Mouse (Mus musculus) natural killer cell, adult 2 months (primary cell): ENCODE data around the gene Zmym4.
A peak's percentile ranks its signal among the peaks of the same experiment; 100 is the strongest.

Experiments
- DNase-seq, 2 experiments: peaks; one replicate each; pipeline ENCODE4 v3.0.0; 2022; ENCODE audit warnings: low spot score in 2 of 2

Zmym4 gene

DNA sequence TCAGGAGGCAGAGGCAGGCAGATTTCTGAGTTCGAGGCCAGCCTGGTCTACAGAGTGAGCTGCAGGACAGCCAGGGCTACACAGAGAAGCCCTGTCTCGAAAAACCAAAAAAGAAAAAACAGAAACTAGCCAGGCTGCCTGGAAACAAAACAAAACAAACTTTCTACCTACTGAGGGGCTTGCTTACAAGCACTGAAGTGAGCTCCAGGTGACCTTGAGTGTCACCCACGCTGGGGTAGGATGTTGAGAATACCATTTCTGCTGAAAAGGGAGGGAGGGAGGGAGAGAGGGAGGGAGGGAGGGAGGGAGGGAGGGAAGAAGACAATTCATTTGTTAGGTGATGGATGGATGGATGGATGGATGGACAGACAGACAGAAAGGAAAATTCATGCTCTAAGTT is 24.5 kb downstream of the Zmym4 start:
- DNase-seq = no peak

DNA sequence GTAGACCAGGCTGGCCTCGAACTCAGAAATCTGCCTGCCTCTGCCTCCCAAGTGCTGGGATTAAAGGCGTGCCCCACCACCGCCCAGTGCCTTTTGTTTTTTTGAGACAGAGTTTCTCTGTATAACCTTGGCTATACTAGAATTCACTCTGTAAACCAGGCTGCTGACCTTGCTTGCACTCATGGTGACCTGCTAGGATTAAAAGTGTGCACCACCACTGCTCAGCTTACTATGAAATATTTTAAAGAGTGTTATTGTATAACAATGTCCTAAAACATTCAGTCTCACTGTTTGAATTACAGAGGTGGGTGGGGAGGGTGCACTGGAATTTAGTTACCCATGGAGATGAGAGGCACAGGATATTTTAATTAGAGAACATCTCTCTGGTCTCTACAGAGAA is 25.1 kb downstream of the Zmym4 start:
- no peak for DNase-seq

DNA sequence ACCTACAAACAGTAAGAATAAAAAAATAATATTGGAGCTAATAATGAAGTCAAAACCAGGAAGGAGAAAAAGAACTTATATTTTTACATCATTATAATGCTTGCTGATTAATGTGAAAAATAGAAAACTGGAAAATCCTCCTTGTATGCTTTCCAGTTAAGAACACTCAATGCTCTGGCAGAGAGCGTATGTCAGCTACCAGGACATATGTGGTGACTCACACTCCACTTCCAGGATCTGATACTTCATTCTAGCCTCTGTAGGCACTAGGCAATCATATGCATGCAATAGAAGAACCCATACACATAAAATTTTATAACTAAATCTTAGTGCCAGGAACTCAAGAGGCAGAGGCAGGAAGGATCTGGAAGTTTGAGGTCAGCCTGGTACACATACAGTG is 40.2 kb downstream of the Zmym4 start:
- no peak for DNase-seq

DNA sequence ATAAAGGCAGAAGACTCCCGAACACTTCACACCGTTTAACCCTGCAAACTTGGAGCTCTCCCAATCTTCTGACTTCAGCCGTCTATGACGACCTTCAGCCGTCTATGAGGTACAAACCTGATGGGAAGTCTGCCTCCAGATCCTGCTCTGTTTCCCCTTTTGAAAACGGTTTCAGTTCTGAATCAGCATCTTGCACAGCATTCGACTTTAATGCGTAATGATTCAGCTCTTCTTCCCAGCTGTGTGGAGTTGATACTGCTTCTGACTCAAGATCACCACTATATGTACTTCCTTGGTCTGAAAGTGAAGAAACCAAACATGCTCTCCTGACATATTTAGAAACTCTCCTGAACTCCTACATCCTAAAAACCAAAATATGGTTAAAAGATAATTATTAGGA is 78.1 kb downstream of the Zmym4 start:
- DNase-seq = no peak

DNA sequence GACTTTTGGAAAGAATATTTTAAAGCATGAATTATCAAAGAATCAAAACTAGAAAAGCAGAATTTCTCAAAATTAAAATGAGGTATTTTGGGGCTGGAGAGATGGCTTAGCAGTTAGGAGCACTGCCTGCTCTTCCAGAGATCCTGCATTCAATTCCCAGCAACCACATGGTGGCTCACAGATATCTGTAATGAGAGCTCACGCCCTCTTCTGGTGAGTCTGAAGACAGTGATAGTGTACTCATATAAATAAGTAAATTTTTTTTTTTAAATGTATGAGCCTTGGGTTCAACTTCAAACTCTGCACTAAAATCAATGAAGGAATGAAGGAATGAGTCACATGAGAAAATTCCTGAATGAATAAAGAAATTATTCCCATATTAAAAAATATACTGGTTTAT is 82.0 kb downstream of the Zmym4 start:
- DNase-seq = no peak

DNA sequence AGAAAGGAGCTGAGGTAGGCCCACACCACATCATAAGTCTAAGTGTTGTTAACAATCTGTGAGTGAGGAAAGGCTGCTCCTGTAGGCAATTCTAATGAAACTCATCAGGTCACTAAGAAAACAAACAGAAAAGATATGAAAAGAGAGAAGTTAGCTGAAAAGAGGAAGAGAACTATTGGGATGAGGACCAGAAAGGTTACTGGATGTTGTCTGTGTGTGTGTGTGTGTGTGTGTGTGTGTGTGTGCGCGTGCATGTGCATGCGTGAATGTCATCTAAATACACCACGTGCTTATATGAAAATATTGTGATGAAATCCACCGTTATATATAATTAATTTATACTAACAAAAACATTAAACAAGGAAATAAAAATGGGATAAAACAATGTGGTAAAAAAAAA is 84.3 kb downstream of the Zmym4 start:
- DNase-seq = no peak

DNA sequence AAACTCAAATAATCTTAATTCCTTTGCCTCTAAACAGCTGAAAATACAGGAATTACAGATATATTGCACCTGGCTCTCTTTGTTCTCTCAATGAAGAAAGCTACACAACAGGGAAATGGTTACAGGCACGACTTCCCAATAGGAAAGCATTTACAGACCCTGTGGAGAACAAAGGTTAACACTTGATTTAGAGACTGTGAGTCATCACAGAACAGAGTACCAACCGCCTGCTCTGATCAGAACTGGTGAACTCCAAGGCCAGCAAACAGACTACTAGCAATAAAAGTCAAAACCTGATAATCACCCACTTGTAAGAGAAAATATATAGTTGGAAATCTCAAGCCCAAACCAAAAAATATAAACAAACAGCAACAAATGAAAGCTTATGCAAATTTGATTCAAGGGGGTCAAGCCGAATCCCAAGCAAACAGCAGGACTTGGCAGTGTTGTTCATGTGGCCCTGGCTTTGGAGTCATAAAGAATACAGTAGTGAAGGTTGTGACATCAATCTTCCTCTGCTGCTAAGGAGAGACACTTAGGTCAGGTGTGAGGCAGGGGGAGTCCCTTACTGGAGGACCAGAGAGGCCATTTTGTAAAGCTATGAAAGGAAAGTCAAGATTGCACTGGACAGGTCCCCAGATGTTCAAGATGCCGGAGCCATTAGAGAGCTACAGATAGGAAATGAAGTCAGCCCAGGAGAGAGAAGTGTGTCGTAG is 88.2 kb downstream of the Zmym4 start:
- DNase-seq = no peak

DNA sequence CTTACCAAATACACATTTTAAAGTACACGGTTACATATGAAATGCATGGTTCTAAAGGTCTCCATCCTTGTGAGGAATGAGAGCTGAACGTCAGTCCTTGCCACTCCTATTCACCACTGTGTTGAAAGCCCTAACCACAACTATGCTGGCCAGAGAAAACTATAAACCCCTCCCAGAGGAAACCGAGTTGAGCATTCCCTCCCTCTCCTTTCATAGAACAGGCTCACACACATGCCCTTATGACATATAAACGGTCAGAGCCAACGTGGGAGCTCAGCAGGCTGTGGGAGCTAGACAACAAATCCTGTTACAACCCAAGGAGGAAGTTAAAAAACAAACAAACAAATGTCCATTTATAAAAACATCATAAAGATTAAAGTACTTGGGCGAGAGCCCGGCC is 95.2 kb downstream of the Zmym4 start:
- DNase-seq = no peak

DNA sequence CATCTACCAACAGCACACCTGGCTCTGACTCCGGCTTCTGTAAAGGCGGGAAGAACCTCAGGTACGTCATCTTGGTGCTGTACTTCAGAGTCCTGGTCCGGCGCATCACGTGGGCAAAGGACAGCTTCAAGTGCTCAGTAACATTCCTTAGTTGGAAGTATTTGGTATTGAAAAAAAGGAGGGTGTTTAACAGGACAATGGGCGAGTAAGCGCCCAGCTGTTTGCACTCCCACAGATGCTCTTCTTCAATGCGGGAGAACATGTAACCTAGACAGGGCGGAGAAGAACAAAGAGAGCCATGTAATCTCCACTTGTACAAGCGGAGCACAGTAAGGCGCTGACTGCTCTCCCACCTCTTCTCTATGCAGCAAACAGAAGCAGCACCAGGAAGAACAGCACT is 99.2 kb downstream of the Zmym4 start:
- DNase-seq = no peak

DNA sequence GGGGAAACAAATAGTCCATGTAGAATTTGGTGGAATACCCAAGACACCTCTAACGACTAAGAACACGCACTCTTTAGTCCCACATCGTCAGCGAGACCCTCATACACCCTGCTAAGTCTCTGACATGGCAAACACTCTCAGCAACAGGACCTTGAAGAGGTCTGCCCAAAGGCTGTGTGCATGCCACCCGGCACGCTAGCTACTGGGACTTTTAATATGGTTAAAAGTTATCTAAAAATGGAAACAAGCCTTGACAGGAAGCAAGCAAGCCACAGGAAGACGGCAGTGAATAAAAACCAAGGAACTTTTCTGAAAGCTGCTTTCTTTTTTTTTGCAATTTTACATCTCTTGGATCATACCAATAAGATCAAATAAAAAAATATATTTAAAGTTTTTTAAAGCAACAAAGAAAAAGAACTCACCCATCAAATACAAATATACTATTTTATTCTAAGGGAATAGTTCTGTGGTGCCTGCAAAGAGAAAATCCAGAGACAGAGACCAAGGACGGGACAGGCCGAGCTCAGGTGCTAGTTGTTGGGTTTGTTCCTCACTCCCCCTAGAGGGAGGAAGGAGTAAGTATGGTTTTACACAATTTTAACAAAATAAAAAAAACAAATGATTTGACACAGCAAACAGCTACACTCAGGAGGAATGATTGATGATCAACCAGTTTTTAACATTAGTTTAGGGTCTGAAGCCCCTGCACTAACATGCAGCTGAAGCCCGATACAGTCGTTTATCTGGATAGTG is 106.2 kb downstream of the Zmym4 start:
- DNase-seq = no peak

DNA sequence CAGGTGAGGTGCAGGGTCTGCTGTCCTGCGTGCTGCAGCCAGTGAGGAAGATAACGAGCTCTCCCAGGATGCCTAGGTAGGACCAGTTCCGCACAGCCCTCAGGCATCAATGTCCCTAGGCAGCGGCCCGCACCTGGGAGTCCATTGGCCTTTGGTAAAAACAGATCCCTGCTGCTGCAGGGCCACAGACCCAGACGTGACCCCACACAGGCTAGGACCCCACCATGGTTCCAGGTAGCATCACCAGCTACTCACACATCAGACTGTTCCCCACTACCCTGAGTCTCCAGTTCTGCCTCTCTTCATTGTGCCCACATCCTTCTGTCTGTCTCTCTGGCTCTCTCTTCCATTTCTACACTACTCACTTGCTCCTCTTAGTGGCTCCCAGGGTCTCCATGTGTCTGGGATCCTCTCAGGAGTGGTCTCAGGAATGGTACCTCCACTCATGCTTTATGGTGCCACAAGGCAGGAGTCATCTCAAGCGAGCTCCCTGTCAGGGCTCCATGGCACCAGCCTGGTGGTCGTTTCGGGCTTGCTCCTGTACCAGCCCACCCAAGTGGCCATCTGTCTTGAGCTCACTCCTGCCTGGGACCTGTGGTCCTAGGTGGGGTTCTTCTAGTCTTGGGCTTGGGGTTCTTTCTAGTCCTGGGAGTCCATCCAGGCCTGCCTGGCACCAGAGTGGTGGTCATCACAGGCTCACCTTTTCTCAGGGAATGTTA is 107.5 kb downstream of the Zmym4 start:
- no peak for DNase-seq

DNA sequence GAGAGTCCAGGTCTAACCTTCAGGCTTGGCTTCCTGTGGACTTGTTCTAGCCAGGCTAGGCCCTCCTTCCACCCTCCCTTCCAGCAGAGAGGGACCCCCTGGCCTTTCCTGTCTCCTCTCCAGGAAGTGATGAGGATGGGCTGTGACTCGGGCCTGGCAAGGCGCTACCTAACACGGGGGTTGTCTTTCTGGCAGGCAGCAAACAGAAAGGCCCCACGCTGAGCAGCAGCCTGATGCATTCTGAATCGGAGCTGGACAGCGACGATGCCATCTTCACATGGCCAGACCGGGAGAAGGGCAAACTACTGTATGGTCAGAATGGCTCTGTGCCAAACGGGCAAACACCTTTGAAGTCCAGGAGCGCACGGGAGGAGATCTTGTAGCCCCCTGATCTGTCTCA is 115.0 kb downstream of the Zmym4 start:
- no peak for DNase-seq

DNA sequence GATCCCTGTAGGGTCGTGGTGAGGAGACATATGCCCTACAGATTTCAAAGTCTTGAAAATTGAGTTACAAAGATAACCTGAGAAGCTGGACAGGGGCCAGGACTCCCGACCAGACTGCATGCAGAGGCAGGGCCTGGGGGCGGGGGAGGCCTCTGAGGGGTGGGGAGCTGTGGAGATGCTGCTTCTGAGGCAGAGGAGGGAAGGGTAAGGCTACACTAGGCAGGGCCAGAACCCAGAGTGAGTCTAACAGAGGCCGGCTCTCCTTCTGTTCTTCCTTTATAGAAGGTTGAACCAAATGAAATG is 117.2 kb downstream of the Zmym4 start:
- DNase-seq = no peak

DNA sequence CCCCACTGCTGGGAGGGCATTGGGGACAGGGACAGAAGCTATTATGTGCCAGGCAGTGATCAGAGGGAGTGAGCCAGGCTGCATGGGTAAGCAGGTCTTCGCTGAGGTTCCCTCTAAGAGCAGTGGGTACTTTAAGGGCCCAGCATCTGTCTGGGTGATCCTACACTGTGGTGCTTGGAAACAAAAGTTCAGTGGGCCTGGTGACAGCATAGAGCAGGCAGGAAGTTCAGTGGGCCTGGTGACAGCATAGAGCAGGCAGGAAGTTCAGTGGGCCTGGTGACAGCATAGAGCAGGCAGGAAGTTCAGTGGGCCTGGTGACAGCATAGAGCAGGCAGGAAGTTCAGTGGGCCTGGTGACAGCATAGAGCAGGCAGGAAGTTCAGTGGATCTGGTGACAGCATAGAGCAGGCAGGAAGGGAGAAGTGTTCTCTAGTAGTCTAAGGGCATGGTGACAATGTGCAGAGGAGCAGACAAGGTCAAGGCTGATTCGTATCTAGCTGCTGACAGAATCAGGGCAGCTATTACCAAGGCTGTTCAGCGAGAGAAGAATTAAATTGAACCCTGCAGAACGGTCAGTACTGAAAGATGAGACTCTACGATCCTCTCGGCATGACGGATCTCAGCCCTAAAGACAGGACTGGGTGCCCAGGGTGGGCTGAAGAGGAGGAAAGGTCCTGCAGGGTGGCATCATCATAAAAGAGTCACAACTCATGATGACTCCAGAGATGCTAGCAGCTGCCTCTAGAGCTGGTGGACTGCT is 117.7 kb downstream of the Zmym4 start:
- DNase-seq = no peak

DNA sequence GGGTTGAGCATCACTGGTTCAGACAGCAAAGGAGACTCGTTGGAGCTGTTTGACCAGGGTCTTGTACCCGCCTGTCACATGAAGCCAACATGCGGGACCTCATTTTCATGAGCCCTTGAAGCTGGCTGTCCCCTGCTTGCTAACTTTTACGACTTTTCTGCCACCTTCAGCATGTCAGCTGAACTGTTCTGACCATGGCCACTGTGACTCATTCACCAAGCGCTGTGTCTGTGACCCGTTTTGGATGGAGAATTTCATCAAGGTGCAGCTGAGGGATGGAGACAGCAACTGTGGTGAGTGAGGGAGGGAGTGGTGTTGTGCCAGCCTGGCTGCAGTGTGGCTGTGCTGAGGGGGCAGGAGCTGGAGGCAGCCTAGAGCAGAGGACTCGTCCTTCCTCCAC is 121.0 kb downstream of the Zmym4 start:
- DNase-seq = no peak

DNA sequence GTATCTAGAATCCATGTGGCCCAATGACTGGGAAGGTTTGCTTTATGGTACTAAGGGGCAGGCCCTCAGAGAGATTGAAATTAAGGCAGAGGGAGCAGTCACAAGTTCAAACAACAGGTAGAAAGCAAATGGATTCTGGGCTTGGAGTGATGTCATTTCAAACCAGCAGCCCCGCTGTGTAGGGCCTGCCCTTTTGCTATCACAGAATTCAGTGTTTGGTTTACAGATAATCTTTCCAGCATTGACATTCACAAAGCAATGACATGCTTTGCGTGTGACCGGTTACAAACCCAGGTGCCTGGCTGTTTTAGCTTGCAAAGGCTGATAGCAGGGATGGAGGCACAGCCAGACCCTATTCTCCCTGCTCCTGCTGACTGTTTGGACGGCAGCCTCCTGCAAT is 122.3 kb downstream of the Zmym4 start:
- no peak for DNase-seq

DNA sequence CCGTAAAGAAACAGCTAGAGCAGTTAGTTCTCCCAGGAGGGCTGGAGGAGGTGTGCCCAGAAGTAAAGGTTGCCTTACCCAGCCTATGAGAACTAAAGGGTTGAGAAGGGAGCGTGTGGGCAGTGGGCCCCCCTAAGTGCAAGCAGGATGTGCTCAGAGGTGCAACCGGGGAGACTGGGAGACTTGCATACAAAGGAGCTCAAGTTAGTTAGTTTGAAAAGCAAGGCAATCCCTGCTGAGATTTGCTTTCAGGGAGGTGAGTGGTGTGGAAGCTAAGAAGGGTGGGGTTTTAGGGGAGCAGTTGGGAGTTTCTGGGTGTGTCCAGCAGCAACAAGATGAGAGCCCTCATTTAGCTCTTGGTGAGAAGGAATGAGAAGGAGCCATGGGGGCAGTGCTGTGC is 125.0 kb downstream of the Zmym4 start:
- DNase-seq = no peak

DNA sequence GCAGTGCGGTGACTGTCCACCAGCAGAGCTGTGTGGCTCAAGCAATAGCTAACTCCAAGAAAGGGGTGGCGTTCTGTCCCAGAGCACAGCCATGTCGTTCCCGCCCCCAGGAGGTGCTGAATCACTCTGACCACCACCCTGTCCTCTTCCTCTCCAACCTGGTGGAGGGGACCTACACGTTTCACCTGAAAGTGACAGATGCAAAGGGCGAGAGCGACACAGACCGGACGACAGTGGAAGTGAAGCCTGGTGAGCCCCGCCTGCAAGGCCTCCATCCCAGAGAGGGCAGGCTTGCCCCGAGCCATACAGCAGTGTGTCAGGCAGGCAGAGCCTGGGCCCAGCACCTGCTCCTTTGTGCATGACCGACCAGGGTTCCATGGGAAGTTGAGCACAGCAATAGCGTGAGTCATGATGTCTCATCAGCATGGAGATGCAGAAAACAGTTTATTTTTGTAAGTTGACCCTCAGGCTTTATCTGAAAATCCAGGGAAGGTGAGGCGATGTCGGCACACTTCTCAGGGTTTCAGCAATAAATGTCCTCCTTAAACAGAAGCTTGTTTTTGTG is 126.9 kb downstream of the Zmym4 start:
- DNase-seq = no peak

DNA sequence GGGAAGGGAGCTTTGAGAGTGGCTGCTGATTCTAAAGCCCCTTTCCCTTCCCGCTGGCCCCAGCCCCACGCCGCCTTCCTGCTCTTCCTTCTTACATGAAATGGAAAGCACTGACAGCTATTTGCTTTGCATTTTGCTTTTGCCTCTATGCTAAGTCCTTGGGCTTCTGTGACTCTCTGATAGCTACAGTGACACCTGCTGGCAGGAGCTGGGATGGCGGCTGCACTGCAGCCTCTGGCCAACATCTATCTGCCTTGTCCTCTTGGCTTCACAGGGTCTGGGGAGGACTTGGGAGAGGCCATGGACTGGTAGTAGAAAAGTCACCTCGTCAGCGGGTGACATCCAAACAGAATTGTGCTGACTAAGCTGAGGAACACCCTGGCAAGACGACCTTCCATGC is 128.1 kb downstream of the Zmym4 start:
- peak; percentile 48 to 71 for DNase-seq

DNA sequence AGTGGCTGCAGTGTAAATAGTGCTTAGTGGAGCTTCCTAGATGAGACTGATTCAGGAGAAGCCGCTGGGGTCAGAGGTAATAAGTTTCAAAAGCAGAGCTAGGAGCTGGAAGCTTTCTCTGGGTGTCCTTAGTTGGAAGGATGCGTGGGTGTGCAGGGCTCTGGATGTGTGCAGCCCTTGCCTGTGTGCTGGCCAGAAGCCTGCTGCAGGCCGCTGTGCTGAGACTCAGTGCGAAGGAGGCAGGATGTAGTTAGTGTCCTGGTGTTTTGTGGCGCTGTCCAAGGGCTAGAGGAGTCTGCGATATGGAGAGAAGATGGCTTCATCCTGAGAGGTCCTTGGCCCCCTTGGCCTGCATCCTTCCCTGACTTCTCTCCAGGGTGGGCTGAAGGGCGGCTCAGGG is 129.1 kb downstream of the Zmym4 start:
- no peak for DNase-seq

DNA sequence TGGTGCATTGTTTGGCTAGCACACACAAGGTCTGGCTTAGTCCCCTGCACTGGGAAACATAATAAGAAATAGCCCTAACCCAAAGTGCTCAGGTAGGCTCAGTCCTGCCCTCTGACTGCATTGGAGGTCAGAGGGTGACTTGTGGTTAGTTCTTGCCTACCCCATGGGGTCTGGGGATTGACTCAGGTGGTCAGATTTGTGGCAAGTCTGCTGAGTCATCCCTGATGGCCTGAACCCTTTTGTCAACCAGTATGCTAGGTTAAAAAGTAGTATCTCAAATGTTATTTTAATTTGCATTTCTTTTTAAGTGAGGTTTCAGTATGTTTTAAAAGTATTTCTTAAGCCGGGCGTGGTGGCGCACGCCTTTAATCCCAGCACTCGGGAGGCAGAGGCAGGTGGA is 136.8 kb downstream of the Zmym4 start:
- DNase-seq = no peak

DNA sequence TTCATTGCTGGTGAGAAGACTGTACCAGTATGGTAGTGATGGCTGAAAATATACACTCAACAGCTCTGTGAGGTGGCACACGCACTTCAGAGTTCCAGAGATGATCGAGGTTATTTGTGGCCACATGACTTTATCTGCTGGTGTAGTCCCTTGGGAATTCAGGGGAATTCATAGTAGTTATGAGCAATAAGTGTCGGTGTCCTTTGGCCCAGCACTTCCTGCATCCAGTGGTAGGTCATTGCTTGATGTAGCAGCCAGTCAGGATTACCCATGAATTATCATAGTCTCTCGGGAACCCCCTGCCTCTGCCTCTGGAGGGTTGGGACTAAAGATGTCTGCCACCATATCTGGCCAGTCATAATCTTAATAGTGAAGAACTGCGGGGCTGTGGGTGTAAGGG is 144.0 kb downstream of the Zmym4 start:
- DNase-seq = no peak
